Mouse (Mus musculus) kidney, postnatal 14 days (tissue): ENCODE results near the gene Pacs1.
A peak's percentile ranks its signal among the peaks of the same experiment; 100 is the strongest.

Experiments used
- DNase-seq: peaks from one replicate; pipeline ENCODE4 v3.0.0; 2022; ENCODE audit warnings: mixed read lengths

The Pacs1 gene

DNA sequence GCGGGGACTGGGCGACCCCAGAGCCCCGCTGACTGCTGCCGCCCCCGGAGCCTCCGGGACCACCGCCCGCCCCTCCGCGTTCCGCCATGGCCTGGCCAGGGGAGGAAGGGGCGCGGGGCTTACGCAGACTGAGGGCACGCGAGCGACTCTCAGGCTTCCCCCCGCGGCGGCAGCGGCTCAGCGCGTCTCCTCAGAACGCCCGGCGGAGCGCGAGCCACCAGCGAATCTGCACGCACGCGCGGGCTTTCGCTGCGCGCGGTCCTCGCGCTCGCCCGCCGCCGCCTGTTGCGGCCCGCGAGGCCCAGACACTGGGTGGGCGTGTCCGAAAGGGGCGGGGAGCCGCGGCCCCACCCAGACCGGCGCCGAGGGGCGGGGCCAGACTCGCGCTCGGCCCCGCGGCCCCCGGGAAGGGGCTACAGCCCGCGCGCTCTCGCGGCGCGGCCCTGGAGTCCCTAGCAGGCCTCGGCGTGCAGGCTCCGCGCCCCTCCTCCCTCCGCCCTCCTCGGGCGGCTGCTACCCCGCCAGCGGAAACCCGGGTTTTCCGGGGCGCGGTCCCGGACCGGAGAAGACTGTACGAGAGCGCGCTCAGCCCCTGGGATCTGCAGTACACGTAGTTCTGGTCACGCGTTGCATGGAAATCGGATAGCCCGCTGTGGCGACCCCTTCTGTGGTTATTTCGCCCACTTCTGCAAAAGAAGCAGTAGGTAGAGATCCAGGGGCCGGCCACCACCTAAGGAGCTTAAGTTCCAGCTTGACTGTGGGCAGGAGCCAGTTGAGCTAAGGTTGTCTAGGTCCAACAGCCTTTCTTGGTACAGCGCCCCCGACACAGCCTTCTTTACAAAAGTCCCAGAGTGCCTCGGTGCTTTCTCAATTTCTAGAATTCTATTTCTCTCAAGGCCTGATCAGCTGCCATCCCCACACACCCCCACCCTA lies at the start of gene Pacs1:
TSS of gene Pacs1 (minus strand) at position 319 of the 933 bp plus-strand sequence.
- DNase-seq = peak; percentile 95

DNA sequence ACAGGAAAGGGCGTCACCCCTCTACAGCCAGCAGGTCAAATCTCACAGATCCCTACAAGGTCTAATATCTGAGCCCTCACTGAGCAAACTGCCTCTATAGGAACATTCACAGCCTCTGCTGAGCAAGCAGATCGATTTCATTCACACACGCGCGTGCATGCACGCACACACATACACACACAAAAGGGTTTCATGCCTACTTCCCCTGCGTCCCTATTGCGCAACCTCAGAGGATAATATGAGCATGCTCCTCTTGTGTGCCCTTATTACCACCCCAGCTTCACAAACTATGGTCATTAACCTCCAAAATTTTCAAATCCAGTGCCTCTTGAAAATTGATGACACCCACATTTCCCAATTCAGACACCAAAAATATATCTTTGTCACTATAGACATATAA lies 40.3 kb upstream of the Pacs1 start:
- DNase-seq = no peak

DNA sequence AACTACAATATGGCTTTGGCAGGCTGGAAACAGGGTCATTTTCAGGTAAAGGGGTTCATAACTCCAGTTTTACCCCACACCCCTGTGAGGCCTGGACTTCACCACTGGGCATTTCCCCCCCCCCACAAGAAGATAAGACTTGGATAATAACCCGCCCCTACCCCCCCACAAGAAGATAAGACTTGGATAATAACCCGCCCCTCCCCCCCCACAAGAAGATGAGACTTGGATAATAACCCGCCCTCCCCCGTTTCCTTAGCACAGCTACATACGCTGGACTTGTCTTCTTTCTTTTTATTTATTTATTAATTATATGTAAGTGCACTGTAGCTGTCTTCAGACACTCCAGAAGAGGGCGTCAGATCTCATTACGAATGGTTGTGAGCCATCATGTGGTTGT lies 36.1 kb upstream of the Pacs1 start:
- no peak for DNase-seq

DNA sequence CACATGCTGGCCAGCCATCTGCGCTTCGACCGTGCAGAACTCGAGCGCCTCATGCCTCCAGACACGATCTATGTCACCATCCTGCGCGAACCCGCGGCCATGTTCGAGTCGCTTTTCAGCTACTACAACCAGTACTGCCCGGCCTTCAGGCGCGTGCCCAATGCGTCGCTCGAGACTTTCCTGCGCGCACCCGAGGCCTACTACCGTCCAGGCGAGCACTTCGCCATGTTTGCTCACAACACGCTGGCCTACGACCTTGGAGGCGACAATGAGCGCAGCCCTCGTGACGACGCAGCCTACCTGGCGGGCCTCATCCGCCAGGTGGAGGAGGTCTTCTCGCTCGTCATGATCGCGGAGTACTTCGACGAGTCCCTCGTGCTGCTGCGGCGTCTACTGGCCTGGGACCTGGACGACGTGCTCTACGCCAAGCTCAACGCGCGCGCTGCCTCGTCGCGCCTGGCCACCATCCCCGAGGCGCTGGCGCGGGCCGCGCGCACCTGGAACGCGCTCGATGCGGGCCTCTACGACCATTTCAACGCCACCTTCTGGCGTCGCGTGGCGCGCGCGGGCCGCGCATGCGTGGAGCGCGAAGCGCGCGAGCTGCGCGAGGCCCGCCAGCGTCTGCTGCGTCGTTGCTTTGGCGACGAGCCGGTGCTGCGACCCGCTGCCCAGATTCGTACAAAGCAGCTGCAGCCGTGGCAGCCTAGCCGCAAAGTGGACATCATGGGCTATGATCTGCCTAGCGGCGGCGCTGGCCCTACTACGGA lies 34.2 kb upstream of the Pacs1 start:
- DNase-seq = no peak

DNA sequence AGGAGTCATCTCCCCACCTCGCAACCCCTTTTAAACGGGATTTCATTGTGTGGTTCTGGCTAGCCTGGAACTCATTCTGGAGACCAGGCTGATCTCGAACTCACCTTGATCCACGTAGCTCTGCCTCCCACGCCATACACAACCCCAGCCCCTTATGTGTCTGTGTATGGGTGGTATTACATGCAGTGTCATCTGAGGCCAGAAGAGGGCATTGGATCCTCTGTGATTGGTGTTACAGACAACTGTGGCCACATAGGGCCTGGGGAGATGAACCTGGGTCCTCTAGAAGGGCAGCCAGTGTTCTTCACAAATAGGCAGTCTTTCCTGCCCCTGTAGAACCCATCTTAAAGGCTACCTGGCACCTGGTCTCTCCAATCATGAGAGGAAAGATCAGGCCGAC lies 33.4 kb upstream of the Pacs1 start:
- DNase-seq = no peak

DNA sequence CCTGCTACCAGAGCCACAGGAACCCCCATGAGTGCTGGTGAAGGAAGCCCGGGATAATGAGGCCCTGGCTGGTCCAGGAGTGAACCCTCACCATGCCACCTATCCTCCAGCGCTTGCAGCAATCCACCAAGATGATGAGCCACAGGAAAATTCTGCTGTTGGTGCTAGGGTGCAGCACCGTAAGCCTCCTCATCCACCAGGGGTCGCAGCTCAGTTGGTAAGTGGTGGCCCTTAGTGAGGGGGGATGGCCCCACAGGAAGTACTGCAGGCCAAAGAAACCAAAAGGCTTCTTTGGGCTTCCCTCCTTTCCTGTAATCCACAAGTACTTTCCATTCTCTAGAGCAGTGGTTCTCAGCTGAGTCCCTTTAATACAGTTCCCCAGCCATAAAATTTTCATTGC lies 29.5 kb upstream of the Pacs1 start:
- peak; percentile 67 for DNase-seq

DNA sequence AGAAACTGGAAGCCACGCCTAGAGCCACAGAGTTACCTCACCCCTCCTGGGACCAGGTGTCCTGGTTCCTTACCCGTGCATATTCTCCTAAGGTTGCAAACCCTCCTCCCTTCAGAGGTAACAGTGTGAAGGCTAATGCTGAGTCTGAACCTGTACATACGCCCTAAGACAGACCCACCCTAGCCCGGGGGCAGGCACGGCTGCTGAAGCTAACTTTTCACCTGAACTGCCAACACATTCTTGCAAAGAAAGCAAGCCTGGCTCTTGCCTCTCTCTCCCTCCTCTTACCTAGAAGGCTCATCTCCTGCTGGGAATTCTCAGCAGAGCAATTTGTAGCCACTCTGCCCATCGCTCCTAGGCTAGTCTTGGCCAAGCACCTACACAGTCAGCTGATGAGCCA lies 27.7 kb upstream of the Pacs1 start:
- DNase-seq = no peak

DNA sequence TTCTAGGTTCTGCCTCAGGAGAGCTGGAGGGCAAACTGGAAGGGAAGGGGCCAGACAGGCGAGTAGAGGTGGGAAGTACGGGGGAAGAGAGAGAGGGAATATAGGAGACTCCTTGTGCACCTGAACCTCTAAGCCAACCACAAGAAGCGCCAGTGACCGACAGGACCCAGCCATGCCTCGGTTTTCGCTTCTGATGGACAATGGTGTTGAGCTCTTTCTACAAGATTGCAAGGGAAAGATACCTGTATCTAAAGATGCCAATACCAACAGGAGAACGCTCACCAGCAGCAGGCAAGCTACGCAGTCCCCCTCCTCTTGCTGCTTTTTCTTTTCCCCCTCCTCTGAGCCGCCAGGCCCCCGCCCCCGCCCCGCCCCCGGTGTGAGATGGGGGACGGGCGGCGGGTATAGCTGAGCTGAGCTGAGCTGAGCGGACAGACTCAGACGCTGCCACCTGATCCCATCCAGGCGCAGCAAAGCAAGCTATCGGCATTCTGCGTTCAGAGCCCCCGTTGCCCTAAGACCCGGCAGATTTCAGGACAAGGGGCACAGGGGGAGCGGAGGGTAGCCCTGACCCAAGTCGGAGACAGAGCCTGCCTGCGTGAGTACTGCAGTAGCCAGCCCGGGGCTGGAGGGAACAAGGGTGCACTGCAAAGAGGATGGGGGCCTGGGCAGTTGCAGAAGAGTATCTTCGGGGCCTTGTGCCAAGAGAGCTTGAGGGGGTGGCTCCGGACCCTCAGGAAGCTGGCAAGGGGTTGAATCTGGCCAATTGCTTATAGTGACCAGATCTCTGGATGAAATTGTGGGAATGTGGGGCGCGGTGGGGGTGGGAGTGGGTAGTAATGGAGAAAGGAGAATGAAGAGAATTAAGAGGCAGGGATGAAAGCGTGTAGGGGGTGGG lies 25.2 kb upstream of the Pacs1 start, which contains the start of gene Gal3st3:
TSS of gene Gal3st3 (plus strand) at position 429 of the 898 bp plus-strand sequence.
- DNase-seq = no peak

DNA sequence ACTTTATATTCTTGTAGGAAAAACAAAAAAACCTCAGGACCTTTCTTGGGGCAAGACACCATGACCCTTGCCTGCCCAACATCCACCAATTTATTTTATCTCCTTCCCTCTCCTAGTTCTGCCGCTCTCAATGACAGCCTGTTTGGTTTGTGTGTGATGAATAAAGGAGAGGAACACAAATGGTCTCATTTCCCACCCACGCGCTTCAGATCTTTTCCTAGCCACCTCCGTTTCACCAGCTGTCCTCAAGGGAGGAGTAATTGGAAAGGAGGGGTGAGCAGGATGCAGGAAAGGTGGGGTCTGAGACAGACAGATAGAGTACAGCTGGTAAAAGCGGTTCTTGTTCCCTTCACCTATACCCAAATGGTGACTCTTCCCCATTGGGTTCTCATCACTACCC lies 23.7 kb upstream of the Pacs1 start:
- DNase-seq = no peak

DNA sequence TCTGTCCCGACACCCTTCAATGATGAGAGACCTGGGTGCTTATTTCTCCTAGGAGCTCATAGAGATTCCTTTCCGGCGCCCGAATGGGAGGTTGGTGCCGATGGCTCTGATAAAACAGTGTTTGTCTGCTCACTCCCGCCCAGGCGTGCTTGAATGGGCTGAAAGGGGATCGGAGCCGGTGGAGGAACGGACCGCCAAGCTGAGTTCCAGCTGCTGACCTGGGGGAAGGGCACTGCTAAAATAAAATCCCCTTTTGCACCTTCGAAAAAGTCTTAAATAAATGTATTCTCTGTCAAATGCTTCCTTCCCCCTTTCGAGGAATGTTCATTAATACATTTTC lies 22.8 kb upstream of the Pacs1 start:
- no peak for DNase-seq

DNA sequence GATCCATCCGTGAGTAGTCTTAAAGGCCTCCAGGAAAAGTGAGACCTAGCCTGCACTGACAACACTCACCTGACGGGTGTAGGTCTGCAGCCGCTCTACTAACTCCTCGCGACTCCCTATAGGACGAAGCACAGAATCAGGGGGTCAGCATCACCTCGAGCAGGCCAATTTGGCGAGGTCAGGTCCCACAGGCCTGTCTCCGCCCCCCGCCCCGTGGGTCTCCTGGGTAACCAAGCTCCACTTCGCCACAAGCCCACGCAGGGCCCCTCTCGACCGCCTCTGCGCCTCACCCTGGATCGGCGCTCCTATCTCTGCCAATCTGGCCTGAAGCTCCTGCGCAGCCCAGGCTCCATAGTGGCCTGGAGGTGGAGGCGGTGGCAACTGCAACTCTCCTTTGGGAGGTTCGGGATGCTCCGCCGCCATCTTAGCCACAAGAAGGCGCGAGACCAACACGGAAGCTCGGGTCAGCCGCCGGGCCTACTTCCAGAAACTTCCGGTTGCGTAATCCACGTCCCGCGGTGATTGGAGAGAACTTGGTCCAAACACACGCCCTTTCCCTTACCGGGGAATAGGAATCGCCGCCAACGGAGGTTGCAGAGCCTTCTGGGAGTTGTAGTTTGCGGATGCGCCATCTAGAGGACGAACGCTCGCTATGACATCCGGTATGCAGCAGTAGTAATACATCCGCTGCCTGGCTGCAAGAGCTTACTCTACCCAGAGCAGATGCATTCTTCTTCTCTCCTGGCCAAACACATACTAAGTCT lies 22.2 kb upstream of the Pacs1 start, which contains the start of gene Sf3b2:
TSS of gene Sf3b2 (minus strand) at position 484 of the 764 bp plus-strand sequence.
- DNase-seq = peak; percentile 99

DNA sequence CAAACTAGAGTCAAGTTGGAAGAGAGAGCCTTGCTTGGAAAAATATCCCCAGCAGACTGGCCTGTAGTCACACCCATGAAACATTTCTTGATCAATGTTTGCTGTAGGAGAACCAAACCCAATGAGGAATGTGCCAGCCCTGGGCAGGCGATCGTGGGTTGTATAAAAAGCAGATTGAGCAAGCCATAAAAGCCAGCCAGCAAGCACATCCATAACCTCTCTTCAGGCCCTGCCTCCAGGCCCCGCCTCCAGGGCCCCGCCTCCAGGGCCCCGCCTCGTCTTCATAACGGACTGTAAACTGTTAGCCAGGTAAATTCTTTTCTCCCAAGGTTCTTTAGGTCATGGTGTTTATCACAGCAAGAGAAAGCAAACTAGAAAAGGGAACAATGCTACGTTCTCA lies 5.5 kb upstream of the Pacs1 start:
- no peak for DNase-seq

DNA sequence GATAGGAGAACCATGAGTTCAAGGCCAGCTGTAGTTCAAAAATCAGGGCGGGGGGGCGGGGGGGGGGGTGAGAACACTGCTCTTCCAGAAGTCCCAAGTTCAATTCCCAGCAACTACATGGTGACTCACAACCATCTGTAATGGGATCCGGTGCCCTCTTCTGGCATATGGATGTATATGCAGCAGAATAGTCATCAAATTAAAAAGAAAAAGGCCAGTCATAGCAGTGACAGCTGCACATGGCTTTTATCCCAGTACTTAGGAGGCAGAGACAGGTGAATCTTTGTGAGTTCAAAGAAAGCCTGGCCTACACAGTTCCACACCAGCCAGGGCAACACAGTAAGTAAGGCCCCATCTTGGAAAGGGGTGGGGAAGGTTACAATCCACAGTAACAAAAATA lies 4.2 kb upstream of the Pacs1 start:
- DNase-seq = no peak

DNA sequence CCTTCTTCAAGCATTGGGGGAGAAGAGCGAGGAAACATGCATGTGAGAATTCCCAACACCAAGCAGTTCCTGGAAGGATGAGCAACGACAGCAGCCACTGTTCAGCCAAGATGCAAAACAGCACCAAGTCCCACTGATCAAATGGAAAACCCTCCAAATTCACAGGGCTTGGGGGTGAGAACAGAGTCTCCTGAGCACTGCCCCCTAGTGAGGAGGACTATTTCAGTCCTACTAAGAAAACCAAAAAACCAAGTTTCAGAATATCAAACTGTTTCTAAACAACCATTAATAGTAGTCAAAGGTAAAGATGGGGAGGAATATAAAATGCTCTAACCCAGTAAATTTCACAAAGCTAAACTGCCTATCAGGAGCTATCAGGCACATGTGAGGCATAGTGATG lies 3.6 kb upstream of the Pacs1 start:
- no peak for DNase-seq

DNA sequence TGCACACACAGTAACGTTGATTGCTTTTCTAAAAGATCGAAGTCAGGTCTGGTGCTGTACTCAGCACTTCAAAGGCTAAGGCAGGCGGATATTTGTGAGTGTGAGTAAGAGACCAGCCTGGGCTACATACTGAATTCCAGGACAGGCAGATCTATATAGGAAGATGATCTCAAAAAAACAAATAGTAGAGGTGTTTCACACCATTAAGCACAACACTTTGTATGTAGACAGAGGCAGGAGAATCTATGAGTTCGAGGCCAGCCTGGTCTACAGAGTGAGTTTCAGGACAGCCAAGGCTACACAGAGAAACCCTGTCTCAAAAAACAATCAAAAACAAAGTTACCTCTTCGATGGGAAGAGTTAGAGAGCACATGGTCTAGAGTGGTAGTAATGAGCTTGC lies 2.8 kb upstream of the Pacs1 start:
- DNase-seq = no peak

DNA sequence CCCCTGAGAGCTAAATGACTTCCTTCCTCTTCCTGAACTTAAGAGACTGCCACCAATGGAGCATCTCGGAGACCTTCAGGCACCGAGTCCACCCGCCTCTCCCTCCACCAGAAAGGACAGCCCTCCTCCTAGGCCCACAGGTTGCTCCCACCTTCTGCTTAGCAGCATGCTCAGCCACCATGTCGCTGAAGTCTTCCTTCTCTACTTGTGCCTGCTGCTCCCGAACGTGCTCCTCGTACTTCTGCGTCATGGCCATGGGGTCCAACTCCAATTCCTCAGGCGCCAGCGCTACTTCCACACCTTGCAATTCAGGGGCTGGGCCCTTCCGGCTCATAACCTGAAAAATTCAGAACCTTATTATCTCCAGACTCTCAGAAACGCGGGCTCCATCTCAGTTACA lies 1.7 kb upstream of the Pacs1 start:
- no peak for DNase-seq

DNA sequence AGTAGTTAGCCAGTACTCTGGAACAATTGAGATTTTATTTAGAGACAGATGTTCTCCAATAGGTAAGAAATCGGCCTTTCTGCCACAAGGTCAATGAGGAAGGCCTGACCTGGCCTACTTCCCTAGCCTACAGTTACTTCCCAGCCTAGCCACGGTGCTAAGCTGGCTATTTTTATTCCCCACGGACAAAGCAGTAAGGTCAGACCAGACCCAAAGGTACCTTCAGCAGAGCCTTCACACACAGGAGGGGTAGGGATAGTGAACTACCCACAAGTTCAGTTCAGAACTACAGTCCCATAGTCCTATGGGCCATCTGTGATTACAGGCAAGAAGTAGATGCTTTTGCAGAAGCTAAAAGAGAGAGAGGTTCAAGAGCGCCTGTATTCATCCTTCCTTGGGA lies 997 bp upstream of the Pacs1 start:
- DNase-seq = no peak

DNA sequence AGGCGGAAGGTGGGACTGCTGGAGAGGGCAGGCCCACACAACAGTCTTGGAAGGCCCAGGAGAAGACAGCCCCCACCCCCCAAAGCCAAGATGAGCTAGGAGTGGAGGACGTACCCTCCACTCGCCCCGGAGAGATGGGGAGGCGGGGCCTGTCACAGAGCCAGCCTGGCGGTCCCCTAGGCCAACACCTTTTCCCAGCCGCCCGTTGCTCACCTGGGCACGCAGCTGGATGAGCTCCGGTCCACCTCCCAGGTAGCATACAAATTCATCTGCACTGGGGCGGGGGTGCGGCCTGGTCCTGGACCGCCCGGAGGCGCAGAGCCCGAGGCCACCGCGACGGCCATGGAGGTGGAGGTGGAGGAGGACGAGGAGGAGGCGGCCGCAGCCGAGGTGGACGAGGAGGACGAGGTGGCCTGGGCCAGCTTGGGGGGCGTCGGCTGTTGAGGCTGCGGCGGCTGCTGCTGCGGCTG lies 558 bp downstream of the Pacs1 start:
- DNase-seq = peak; percentile 50

DNA sequence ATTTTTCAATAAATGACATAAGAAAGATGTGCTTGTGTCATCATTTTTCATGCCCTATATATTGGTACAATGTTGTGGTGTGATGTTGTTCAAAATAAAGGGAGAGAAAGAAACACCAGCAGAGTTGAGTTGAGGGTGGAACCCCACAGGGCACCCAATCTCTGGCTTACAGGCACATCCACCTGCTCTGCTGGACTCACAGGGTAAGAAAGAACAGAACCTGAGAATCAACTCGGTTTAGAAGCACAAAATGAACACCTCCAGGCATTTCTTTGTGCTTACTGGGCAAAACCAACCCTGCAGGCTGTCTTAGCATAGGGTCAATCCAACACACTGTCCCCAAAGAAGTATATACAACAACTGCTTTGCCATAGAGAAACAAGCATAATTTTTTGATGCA lies 1.5 kb downstream of the Pacs1 start:
- DNase-seq = no peak

DNA sequence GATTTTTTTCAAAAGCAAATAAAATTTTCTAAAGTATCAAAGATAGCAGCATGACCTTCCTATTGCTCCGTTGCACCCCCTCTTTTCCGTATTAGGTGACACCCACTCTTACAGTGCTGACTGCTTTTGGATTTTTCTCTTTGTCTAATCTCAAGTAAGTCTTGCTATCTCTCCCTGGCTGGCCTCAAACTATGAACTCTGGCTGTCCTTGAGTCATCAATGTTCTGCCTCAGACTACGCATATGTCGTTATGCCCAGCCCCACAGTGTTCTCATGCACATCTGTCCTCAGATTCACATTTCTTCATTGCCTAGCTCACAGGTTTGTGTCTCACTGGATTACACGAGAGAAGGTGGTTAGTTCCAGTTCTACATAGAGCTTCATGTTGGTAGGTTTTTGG lies 3.5 kb downstream of the Pacs1 start:
- no peak for DNase-seq

DNA sequence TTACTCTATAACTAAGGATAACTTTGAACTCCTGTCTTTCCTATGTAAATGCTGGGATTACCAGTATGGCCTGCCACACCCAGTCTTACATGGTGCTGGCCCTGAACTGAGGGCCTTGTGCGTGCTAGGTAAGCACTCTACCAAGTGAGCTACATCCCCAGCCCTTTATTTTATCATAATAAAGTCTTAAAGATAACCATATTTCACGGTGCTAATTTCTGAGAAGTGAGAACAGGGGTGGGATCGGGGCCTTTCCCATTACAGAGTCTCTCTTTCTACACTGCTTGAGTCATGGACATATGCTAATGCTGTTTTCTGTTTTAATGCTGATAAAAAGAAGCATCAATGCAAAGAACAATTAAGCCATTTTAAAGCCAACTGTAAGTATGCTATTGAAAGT lies 4.0 kb downstream of the Pacs1 start:
- no peak for DNase-seq

DNA sequence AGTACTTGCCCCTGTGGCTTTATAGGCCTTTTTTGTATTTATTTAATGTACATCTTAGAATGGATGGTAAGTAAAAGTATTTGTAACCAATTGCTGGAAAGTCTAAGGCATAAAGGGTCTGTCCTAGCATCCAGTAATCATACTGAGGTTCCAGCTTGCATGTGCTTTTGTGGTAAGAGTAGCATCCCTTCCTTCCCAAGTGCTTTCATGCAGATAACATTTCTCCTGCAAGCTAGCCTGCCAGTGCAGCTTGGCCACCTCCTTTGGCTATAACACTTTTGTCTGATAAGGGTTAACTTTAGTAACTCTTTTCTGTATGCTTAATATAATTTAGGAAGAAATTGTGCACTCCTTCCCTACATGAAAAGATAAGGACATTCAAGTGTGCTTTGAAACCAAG lies 4.9 kb downstream of the Pacs1 start:
- DNase-seq = no peak
